Mouse (Mus musculus): ENCODE results near the gene Gemin4. TPM values are rescaled to one million over a fixed set of nuclear protein-coding genes. Genes with fewer than 3 reads are reported as not detected.

Gene Gemin4
- polyA plus RNA-seq, 1 experiment = 19.4 TPM

- H3K4me3 ChIP-seq (ENCODE audit: insufficient read depth, poor library complexity, severe bottlenecking) = peak within 1 kb of the TSS; percentile 95
- H3K36me3 ChIP-seq (ENCODE audit: control insufficient read depth, insufficient read depth) = peaks cover 3% of the 10 kb centered on the region
- peaks cover 8% of the 10 kb centered on the region for H3K79me3 ChIP-seq (ENCODE audit: low read depth)
- TF ChIP-seq FOSL1 (IDR thresholded peaks at IDR 0.05; ENCODE audit: insufficient read depth, low read length, poor library complexity, severe bottlenecking) (no peak), MAX (IDR thresholded peaks at IDR 0.05) (peak; percentile 84)
- H3ac ChIP-seq (ENCODE audit: control insufficient read depth, insufficient read length, low read depth) = peak within 1 kb of the TSS; percentile 84
- no peaks in the 10 kb centered on the region for H3K27me3 ChIP-seq (ENCODE audit: control insufficient read depth, insufficient read depth, insufficient read length)
- peaks cover 47% of the 10 kb centered on the region for H3K79me2 ChIP-seq (ENCODE audit: control insufficient read depth, insufficient read depth)
Measured at GRCm38 (mm10) chr11:76179495-76180145, 37.8 kb downstream of the Gemin4 start, which contains the start of the genes Vps53 and Fam57a. TSS of gene Vps53 (minus strand) at chr11:76179647. TSS of gene Fam57a (plus strand) at chr11:76179671.

DNA sequence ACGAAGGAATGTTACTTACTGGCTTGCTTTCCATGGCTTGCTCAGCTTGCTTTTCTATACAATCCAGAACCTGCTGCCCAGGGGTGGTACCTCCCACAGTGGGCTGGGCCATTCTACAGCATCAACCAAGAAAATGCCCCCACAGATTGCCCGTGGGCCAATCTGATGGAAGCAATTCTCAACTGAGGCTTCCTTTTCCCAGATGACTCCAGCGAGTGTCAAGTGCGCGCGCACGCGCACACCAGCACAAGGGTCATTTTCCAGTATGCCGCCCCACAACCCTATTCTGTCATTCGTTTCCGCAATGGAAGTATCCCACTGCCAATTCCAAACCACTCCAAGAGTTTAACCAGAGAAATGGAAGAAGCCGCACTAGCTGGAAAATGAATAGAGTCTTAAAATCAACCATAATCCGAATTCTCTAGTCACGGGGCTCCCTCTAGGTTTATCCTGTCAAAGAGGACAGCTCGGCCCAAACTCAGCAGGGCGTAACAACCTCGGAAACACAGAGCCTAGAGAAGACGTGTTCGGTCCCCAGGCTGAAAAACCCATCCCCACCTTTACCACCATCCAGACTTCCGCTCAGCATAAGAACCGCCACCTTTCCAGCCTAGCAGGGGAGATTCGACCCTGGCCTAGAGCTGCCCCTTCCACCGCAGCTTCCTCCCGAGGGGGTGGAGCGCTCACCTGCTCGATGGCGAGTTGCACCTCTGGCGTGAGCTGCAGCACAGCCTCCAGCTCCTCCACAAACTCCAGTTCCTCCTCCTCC lies 38.6 kb downstream of the Gemin4 start:
- TF ChIP-seq USF1 (IDR thresholded peaks at IDR 0.05; ENCODE audit: low read depth) (no peak), MYOD1 (IDR thresholded peaks at IDR 0.05; ENCODE audit: control insufficient read depth, insufficient read length, low read depth) (no peak), CEBPB (IDR thresholded peaks at IDR 0.05; ENCODE audit: low read depth) (no peak), CTCF (IDR thresholded peaks at IDR 0.05; ENCODE audit: control insufficient read depth, insufficient read depth, insufficient read length) (no peak), FOSL1 (IDR thresholded peaks at IDR 0.05; ENCODE audit: insufficient read depth, low read length, poor library complexity, severe bottlenecking) (no peak), MAX (IDR thresholded peaks at IDR 0.05) (no peak), MYOG (IDR thresholded peaks at IDR 0.05; ENCODE audit: control insufficient read depth, extremely low read depth, insufficient read length) (no peak)
- H3K79me2 ChIP-seq (ENCODE audit: control insufficient read depth, insufficient read depth) = peaks cover 47% of the 10 kb centered on the region
- H3K79me3 ChIP-seq (ENCODE audit: low read depth) = peaks cover 8% of the 10 kb centered on the region
- H3K36me3 ChIP-seq (ENCODE audit: control insufficient read depth, insufficient read depth) = peaks cover 4% of the 10 kb centered on the region
- no peaks in the 10 kb centered on the region for H3K27me3 ChIP-seq (ENCODE audit: control insufficient read depth, insufficient read depth, insufficient read length)
- H3K4me3 ChIP-seq (ENCODE audit: insufficient read depth, poor library complexity, severe bottlenecking) = peak overlapping the region; percentile 95
- peak overlapping the region; percentile 84 for H3ac ChIP-seq (ENCODE audit: control insufficient read depth, insufficient read length, low read depth)

- Histone ChIP-seq H3K27me3 (ENCODE audit: control insufficient read depth, insufficient read depth, insufficient read length) (no peaks in the 10 kb centered on the region), H3K36me3 (ENCODE audit: control insufficient read depth, insufficient read depth) (peaks cover 18% of the 10 kb centered on the region), H3K4me3 (ENCODE audit: insufficient read depth, poor library complexity, severe bottlenecking) (no peak overlapping the region), H3K79me2 (ENCODE audit: control insufficient read depth, insufficient read depth) (peaks cover 6% of the 10 kb centered on the region), H3K79me3 (ENCODE audit: low read depth) (no peaks in the 10 kb centered on the region), H3ac (ENCODE audit: control insufficient read depth, insufficient read length, low read depth) (no peak overlapping the region)
- TF ChIP-seq MAX (IDR thresholded peaks at IDR 0.05) = no peak
- no peak for TF ChIP-seq USF1 (IDR thresholded peaks at IDR 0.05; ENCODE audit: low read depth)
- no peak for TF ChIP-seq CTCF (IDR thresholded peaks at IDR 0.05; ENCODE audit: control insufficient read depth, insufficient read depth, insufficient read length)
- TF ChIP-seq MYOD1 (IDR thresholded peaks at IDR 0.05; ENCODE audit: control insufficient read depth, insufficient read length, low read depth) = no peak
- TF ChIP-seq MYOG (IDR thresholded peaks at IDR 0.05; ENCODE audit: control insufficient read depth, extremely low read depth, insufficient read length) = no peak
- TF ChIP-seq CEBPB (IDR thresholded peaks at IDR 0.05; ENCODE audit: low read depth) = no peak
- TF ChIP-seq FOSL1 (IDR thresholded peaks at IDR 0.05; ENCODE audit: insufficient read depth, low read length, poor library complexity, severe bottlenecking) = no peak
Measured at GRCm38 (mm10) chr11:76170207-76170606, 47.3 kb downstream of the Gemin4 start.

DNA sequence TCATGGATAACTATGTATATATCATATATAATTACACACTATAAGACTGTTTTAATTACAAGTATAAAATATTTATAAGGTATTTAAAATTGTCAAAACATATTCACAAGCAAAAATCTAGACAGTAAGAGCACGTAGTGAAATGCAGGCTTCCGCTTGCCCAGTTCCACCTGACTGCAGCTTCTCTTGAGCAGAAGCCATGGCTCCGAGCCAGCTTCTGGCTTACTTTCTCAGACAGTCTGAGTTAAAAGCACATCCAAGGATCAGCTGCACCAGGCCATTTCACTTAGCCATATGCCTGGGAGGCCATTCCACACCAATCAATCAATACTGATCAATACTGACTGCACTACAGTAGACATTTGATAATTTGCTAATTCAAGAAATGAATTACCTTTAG lies 48.5 kb downstream of the Gemin4 start:
- no peak overlapping the region for H3ac ChIP-seq (ENCODE audit: control insufficient read depth, insufficient read length, low read depth)
- H3K79me2 ChIP-seq (ENCODE audit: control insufficient read depth, insufficient read depth) = no peaks in the 10 kb centered on the region
- no peaks in the 10 kb centered on the region for H3K79me3 ChIP-seq (ENCODE audit: low read depth)
- TF ChIP-seq CTCF (IDR thresholded peaks at IDR 0.05; ENCODE audit: control insufficient read depth, insufficient read depth, insufficient read length) (no peak), FOSL1 (IDR thresholded peaks at IDR 0.05; ENCODE audit: insufficient read depth, low read length, poor library complexity, severe bottlenecking) (no peak), MAX (IDR thresholded peaks at IDR 0.05) (no peak), MYOD1 (IDR thresholded peaks at IDR 0.05; ENCODE audit: control insufficient read depth, insufficient read length, low read depth) (no peak), CEBPB (IDR thresholded peaks at IDR 0.05; ENCODE audit: low read depth) (no peak), MYOG (IDR thresholded peaks at IDR 0.05; ENCODE audit: control insufficient read depth, extremely low read depth, insufficient read length) (no peak), USF1 (IDR thresholded peaks at IDR 0.05; ENCODE audit: low read depth) (no peak)
- no peaks in the 10 kb centered on the region for H3K27me3 ChIP-seq (ENCODE audit: control insufficient read depth, insufficient read depth, insufficient read length)
- no peak overlapping the region for H3K4me3 ChIP-seq (ENCODE audit: insufficient read depth, poor library complexity, severe bottlenecking)
- peaks cover 14% of the 10 kb centered on the region for H3K36me3 ChIP-seq (ENCODE audit: control insufficient read depth, insufficient read depth)

GRCm38 (mm10) chr11:76167079-76167765 lies 50.2 kb downstream of the Gemin4 start:
- H3K27me3 ChIP-seq (ENCODE audit: control insufficient read depth, insufficient read depth, insufficient read length) = no peaks in the 10 kb centered on the region
- no peaks in the 10 kb centered on the region for H3K79me2 ChIP-seq (ENCODE audit: control insufficient read depth, insufficient read depth)
- H3K79me3 ChIP-seq (ENCODE audit: low read depth) = no peaks in the 10 kb centered on the region
- no peak for TF ChIP-seq MAX (IDR thresholded peaks at IDR 0.05)
- TF ChIP-seq FOSL1 (IDR thresholded peaks at IDR 0.05; ENCODE audit: insufficient read depth, low read length, poor library complexity, severe bottlenecking) = no peak
- TF ChIP-seq CEBPB (IDR thresholded peaks at IDR 0.05; ENCODE audit: low read depth) = no peak
- no peak for TF ChIP-seq USF1 (IDR thresholded peaks at IDR 0.05; ENCODE audit: low read depth)
- TF ChIP-seq CTCF (IDR thresholded peaks at IDR 0.05; ENCODE audit: control insufficient read depth, insufficient read depth, insufficient read length) = no peak
- TF ChIP-seq MYOG (IDR thresholded peaks at IDR 0.05; ENCODE audit: control insufficient read depth, extremely low read depth, insufficient read length) = no peak
- TF ChIP-seq MYOD1 (IDR thresholded peaks at IDR 0.05; ENCODE audit: control insufficient read depth, insufficient read length, low read depth) = no peak
- no peak overlapping the region for H3ac ChIP-seq (ENCODE audit: control insufficient read depth, insufficient read length, low read depth)
- H3K4me3 ChIP-seq (ENCODE audit: insufficient read depth, poor library complexity, severe bottlenecking) = no peak overlapping the region
- no peaks in the 10 kb centered on the region for H3K36me3 ChIP-seq (ENCODE audit: control insufficient read depth, insufficient read depth)

Data from C2C12 (cell line).